Mouse (Mus musculus) left cerebral cortex, postnatal 4 days (tissue): Measurements from ENCODE around the gene Hras. TPM values are rescaled to one million over a fixed set of nuclear protein-coding genes. Genes with fewer than 3 reads are reported as not detected.

Experiments used
- DNase-seq: peaks from one replicate; pipeline ENCODE4 v3.0.0-alpha.2; 2022
- intact Hi-C: fragments of 180-260 bp; cut with DNase I; formaldehyde crosslinking; loops from one replicate; pipeline ENCODE4 v1.15.1; 2025
- total RNA-seq, 2 experiments: library from RNA; stranded (reverse); gene quantifications; 2 replicates each; pipeline ENCODE4 v1.2.3; 2021

The Hras gene
- total RNA-seq, 2 experiments from 2014 or later, result 194 to 211 TPM

DNA sequence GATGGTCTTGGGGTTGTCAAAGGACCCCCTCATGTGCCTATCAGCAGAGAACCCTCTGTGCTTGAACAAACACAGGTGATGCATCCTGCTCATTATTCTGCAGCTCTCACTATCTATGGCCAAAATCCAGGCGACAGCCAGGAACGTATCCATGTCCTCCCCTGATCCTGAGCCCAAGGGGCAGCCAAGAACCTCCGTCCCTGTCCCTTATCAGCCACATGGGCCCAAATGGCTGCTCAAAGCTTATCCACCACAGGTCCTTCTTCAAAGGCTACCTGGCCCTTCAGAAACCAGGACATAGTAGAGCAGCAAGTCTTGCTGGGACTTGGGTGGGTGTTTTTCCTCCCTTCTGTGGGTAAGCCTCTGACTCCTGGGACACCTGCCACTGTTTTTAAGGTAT lies 5.6 kb downstream of the Hras start:
- DNase-seq, result no peak
- intact Hi-C loops, result no loop called here

DNA sequence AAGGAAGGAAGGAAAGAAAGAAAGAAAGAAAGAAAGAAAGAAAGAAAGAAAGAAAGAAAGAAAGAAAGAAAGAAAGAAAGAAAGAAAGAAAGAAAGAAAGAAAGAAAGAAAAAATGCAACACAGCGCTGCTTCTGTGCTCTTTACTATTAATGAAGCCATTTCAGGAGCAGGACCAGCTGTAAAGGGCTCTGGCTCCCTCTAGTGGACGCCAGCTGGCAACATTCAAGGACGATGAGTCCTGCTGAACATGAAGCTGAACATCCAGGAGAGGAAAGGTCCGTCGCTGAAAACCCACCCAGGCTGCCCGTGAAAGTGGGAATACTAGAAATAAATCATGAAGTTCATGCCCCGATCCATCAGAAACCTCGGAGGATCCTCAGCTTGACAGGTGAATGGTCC lies 17.6 kb downstream of the Hras start:
- DNase-seq, result peak; percentile 88
- intact Hi-C loops, result loop anchor here (10.0 kb wide), 3 partner anchors 111 to 321 kb away; partner anchors contain the start of genes B4galnt4, Bet1l, Cox8b and Gm45785

DNA sequence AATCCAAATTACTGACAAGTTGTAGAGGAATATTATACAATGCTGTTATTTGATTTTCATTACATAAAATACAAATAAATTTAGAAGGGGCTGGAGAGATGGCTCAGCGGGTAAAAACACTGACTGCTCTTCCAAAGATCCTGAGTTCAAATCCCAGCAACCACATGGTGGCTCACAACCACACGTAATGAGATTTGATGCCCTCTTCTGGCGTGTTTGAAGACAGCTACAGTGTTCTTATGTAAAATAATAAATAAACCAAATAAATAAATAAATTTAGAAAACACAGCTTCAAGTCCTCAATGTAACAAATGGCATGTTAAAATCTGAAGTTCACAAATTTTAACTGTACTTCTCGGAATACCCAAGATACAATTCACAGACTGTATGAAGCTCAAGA lies 18.7 kb downstream of the Hras start:
- intact Hi-C loops, result loop anchor here (10.0 kb wide), 3 partner anchors 110 to 320 kb away; partner anchors contain the start of genes B4galnt4, Bet1l, Cox8b and Gm45785
- DNase-seq, result no peak

DNA sequence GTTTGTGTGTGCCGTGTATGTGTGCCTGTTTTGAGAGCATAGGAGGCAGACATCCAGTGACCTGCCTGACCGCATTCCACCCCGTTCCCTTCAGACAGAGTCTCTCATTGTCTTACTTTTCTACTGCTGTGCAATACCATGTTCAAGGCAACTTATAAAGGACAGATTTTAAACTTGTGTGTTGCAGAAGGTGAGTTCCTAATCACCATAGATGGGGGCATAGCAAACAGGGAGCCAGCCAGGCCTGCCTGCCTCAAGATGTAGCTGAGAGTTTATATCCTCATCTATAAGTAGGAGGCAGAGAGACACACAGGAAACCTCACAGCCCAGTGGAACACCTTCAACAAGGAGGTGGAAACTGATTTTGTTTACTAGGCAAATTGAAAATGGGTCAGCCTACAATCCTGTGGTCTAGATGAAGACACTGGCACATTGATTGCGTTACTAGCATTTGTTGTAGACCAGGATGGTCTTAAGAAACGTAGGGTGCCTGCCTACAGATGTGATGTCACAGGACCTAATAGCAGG lies 20.4 kb downstream of the Hras start:
- no peak for DNase-seq
- intact Hi-C loops, result loop anchor here (10.0 kb wide), 3 partner anchors 109 to 319 kb away; partner anchors contain the start of genes B4galnt4, Bet1l, Cox8b and Gm45785

DNA sequence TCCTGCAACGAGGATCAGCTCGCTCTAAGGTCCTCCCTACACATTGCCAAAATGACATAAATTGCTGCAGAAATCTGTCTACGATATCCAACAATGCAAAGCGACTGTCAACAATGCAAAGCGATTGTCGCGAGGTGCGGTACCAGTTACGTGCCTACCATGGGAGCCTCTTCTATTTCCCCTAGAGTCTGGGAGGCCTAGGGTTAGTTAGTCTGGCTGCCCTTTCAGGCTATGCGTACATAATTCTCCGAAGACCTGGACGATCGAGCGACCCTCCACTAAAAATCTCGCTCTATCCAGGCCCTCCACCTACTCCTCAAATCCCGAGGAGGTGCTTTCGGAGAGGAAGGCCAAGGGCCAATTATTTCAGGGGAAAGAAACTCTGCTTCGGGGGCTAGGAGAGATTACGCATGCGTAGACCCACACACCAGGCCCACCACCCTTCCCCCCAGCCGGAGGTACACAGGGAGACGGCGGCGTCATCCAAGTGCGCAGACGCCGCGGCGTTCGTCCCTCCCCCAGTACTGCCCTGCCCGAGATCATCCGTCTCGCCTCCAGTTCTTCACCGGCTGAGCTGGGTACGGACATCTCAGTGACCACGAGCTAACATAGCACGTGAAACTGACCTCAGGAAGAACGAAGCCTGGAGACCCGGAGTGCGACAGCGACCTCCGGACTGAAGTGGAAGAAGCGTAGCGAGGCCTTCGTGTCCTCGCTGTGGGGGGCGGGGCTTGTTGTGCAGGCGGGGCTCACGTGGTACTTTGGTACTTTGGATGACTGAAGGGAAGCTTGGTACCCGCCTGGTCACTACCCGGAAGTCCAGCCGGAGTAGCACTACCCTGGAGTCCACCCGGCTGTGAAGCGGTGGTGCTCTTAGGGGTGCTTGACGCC lies 21.4 kb downstream of the Hras start, which contains the start of gene Rnh1:
Gene Rnh1 (minus strand): TSS at position 742 of the 891 bp plus-strand sequence.
- intact Hi-C loops, result loop anchor here (10.0 kb wide), 3 partner anchors 108 to 318 kb away; partner anchors contain the start of genes B4galnt4, Bet1l, Cox8b and Gm45785
- peak; percentile 96 for DNase-seq

DNA sequence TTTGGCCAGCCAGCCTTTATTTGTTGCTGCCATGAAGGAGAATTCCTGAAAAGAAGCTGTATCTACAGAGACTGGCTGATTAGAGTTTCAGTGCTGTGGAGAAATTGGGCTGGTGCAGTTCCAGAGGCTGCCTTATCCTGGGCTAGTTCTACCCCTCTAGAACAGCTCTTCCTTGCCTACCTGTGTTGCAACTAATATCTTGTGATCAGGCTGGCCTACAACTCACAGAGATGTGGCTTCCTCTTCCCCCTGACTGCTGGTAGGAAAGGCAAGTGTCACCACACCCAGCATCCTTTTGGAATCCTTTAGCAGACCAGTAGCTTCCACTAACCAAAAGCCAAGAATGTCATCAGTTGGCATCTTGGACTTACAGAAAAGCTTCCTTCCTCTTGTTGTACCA lies 23.9 kb downstream of the Hras start:
- DNase-seq, result no peak
- intact Hi-C loops, result loop anchor here (10.0 kb wide), 3 partner anchors 105 to 315 kb away; partner anchors contain the start of genes B4galnt4, Bet1l, Cox8b and Gm45785

DNA sequence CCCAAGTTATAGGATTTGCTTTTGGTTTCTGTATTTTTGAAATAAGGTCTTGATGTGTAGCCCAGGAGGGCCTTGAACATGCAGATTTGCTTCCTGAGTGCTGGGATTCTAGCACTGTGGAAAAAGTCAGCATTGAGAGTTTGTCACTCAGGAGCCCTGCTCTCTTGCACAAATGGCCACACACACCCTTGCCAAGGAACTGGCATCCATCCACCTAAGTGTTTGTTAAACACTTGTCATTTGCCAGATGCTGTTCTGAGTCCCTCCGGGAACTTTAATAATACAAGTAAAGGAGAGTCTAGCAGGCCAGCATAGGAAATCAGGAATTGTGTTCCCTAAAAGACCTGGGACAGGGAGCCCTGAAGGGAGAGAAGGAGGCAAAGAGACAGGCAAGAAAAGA lies 24.5 kb downstream of the Hras start:
- intact Hi-C loops, result no loop called here
- DNase-seq, result peak; percentile 17

DNA sequence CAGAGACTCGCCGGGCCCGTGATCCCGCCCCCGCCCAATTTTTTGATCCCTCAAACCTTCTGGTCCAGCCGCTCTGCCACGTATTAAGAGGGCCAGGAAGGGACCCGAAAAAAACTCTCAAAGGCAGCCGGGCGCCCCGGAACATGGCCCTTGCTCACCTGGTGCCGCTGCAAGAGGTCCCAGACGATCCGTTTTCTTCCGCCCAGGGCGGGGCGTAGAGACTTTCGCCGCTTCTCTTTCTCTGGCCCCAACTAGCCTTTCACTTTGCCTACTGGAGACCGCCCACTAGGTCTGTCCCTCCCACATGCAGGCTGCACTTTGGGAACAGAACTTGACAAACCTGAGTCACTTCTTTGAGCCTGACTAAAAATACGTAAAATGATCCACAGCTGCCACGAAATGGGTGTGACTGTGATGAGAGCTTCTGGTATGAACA lies 25.3 kb downstream of the Hras start:
- intact Hi-C loops, result no loop called here
- no peak for DNase-seq

DNA sequence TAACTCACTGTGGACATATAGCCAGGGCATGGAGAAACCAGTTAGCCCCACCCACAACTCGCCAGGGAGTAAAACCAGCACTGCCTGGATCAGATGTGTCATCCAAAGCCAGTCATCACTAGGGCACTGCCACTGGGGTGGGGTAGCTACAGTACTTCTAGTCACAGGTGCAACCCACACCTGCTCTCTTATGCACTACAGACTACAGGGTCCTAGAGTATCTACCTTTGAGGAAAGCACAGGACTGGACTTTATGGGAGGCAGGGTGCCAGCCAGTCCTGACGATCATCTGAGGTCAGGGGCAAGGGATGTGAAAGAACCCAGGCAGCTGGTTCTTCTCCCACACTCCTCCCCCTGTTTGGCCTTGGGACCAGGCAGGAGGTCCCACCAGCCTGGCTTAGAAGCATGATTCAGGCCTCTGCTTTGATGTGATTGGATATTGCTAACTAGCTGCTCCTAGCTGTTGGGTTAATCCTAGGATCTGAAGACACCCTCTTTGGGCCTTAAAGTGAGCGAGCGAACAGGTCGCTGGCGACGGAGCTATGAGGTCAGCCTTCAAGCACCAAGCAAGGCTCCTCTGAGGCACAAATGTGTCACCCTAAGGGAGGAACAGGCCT lies 25.8 kb downstream of the Hras start:
- DNase-seq, result peak; percentile 23
- intact Hi-C loops, result no loop called here

DNA sequence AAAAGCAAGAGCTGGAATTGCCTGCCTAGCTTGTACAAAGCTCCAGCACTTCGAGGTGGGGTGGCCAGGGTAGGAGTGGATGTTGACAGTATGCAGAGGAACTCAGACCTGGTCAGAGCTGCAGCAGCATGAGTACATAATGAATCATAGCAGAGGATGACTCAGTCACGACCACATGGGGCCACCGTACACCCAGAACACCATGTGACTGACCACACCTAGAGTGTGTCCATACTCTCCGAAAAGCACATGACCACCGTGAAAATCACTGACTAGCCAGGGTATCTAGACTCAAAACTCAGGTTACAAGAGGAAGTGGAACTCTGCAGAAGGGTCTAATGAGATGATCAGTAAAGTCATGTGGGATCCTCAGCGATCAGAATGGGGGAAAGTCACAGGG lies 29.0 kb downstream of the Hras start:
- intact Hi-C loops, result no loop called here

DNA sequence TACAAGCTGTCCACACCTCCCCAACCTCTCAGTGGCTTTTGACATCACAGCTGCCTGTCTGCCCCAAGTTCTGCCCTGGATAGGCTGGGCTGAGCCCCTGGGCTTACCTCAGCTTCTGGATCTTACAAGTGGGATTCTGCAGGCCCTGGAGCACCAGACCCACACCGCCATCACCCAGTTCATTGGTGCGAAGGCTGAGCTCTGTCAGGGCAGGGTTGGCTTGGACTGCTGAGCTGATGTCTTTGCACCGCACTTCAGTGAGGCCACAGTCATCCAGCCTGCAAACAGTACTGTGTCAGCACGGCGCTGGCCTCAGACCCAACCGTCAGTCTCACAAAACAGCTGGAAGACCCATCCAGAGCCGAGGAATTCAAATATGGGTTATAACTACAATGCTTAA lies 29.4 kb downstream of the Hras start:
- intact Hi-C loops, result no loop called here
- DNase-seq, result no peak

More for the DNA sequence above, 29.0 kb downstream of the Hras start:
- DNase-seq, result no peak

DNA sequence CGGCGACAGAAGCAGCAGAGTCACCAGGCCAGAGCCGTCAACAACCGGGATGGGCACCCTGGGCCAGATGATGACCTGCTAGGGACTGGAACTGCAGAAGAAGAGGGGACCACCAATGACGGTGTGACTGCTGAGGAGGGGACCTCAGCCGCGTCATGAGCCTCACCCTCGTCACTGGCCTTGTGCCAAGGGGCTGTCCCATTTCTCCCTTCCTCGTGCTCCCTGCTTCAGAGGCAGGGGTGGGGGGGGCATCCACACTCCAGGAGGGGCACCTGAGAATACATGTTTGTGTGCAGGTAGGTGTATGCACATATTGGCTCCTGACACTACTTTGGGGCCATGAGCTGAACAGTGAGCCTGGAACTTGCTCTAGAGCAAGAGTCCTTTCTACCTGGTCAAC lies 38.4 kb downstream of the Hras start:
- no peak for DNase-seq
- intact Hi-C loops, result no loop called here

DNA sequence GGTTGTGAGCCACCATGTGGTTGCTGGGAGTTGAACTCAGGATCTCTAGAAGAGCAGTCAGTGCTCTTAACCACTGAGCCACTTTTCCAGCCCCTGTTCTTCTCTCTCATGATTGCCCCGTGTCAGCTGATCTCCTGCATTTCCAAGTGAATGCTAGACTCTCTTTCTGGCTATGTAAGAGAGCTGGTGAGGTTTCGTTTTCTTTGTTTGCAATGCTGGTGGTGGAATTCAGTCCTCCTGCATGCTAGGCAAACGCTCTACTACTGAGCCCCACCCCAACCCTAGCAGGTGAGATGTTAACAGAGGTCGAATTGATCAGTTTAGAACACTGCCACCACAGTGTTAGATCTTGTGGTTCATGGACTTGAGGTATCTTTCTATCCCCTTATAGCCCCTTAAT lies 45.2 kb downstream of the Hras start:
- DNase-seq, result no peak
- intact Hi-C loops, result no loop called here

DNA sequence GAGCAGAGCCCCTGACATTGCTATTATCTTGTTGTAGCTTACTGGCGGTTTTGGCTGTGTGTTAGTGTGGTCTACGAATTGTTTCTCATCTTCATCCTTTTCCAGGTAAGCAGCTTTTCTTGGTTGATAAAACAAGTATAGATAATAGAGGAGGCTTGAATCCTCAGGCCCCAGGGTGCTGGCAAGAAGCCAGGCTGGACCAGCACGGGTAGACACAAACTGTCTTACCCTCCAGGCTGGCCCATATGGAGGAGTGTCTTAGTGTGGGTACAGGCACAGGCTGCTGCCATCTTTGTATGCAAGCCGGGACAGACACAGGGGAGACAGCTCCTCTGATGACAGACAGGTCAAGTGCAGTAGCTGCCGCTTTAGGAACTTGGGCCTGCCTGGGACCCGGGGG lies 46.8 kb downstream of the Hras start:
- DNase-seq, result peak; percentile 42
- intact Hi-C loops, result no loop called here

DNA sequence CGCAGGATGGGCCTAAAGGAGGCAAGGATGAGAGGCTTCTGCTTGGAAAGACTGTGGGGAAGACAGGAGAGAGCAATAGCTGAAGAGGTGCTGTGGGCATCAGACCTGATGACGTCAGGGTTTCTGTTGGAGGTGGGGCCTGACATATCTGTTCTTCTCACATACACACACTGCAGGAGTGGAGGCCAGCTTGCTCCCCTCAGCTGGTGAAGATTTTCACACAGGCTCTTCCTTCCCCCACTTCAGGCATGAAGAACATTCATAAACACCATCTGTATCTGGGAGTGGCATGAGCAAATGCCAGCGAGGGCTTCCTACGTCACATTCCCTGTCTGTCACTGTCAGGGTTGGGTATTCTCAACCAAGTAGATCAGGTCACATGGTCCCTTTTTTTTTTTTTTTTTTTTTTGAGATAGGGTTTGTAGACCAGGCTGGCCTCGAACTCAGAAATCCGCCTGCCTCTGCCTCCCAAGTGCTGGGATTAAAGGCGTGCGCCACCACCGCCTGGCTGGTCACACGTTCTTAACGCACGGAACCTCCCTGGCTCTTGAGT lies 47.7 kb downstream of the Hras start:
- intact Hi-C loops, result no loop called here
- DNase-seq, result no peak

DNA sequence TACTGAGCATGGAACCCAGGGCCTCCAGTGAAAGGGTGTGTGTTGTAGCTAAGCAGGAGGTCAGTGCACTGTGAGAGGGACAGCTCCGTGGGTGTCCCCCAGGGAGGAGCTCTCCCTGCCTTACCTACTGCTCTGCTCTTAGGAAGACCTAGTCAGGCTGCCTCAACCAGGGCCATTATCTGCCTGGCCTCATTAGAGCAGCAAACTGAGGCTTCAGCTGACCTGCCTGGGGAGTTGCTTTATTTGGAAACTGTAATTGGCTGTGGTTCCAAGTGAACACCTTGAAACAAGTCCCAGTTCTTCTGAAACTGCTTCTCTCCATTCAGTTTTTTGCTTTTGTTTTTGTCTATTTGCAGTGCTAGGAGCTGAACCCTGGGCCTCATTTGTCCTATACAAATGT lies 48.4 kb downstream of the Hras start:
- no peak for DNase-seq
- intact Hi-C loops, result no loop called here

DNA sequence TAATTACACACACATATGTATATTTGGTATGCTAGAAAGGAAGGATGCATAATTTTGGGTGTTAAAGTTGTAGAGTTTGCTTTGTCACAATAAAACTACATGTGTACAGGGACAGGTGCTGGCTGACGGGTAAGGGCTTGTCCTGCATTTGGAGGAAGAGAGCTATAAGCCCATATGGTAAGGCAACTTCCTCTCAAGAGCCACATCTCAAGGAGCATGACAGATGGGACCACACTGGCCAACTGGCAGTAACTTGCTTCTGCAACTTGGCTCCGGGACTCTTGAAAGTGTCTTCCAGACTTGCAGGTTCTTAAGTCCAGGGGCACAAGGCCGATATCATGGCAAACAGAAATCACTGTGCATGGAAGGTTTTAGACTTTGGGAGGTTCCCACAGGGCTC lies 49.2 kb downstream of the Hras start:
- no peak for DNase-seq
- intact Hi-C loops, result no loop called here

DNA sequence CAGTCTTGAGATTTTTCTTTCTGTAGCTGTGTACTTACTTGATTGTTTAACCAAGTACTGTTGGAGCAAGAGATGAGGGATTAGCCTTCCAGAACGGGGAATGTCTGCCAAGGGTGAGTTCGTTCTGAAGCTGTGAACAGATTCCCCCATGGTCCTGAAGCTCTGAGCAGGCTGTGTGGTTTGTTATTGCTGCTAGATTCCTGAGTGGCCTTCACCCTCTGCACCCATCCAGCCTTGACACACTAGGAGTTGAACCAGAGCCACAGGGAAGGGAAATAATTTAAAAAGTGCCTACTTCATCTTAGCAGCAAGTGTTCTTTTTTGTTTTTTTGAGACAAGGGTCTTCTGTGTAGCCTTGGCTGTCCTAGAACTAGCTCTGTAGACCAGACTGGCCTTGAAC lies 49.9 kb downstream of the Hras start:
- intact Hi-C loops, result no loop called here
- DNase-seq, result no peak

DNA sequence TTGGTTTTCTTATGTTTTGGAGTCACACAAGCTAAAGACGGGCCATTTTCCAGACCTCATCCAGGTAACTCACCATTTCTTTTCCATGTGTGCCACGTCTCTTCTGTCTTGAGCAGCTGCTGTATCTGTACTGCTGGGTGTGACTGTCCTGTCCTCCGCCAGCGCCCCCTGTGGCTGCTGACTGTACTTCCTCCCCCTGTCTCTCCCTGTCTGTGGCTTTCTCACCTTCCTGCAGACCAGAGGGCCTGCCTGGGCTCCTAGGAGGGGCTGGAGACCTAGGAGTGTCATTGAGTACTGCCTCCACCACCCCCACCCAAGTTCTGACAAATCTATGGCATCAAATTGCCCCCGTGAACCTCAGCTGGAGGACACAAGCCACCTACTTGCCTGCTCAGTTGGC lies 50.7 kb downstream of the Hras start:
- intact Hi-C loops, result no loop called here
- DNase-seq, result peak; percentile 32

DNA sequence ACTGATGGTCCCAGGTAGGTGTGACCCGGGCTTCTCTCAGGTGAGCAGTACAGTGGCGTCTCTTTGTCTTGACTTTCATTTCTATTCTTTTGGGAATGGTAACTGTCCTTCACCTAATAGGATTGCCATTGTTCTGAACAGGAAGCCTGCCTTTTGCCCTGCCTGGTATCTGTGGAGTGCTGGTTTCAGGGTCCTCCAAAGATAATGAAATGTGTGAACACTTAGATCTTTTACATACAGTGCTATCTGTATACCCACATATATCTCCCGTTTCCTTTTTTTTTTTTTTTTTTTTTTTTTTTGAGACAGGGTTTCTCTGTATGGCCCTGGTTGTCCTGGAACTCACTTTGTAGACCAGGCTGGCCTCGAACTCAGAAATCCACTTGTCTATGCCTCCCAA lies 52.5 kb downstream of the Hras start:
- intact Hi-C loops, result no loop called here
- no peak for DNase-seq
